Mouse (Mus musculus) R1 (cell line): ENCODE results near the gene Gm136.
"Not testable (repeated sequence)": the region's sequence is repeated elsewhere in the genome, so short reads cannot be mapped to it uniquely, and the experiment has no call there.

ENCODE experiments used
- DNase-seq: peaks from one replicate; pipeline ENCODE4 v3.0.0-alpha.2; 2018; ENCODE audit warnings: low read depth, low spot score

The Gm136 gene

GRCm38 (mm10) chr4:34756163-34756562 is at the start of gene Gm136:
Gene Gm136 (minus strand): TSS chr4:34756263.
- DNase-seq: no peak

- DNase-seq: no peak
These were observed 45.3 kb upstream of the Gm136 start for GRCm38 (mm10) chr4:34801166-34802034.

GRCm38 (mm10) chr4:34798005-34798404 is 41.9 kb upstream of the Gm136 start:
- DNase-seq: no peak

- DNase-seq: no peak
These were observed 41.4 kb upstream of the Gm136 start for GRCm38 (mm10) chr4:34797294-34797983.

- DNase-seq: no peak
These were observed 40.2 kb upstream of the Gm136 start for GRCm38 (mm10) chr4:34796294-34796693.

- no peak for DNase-seq
These were observed 30.4 kb upstream of the Gm136 start for GRCm38 (mm10) chr4:34786476-34786875.

- no peak for DNase-seq
These were observed 29.6 kb upstream of the Gm136 start for GRCm38 (mm10) chr4:34785646-34786045.

GRCm38 (mm10) chr4:34784865-34785264 is 28.8 kb upstream of the Gm136 start:
- DNase-seq: peak; percentile 94

GRCm38 (mm10) chr4:34782730-34783129 is 26.7 kb upstream of the Gm136 start:
- peak; percentile 70 for DNase-seq

- DNase-seq: peak; percentile 93
These were observed 21.8 kb upstream of the Gm136 start, which contains the start of gene Smim8 for GRCm38 (mm10) chr4:34777677-34778527. Gene Smim8 (minus strand): TSS chr4:34778423.

- peak; percentile 98 for DNase-seq
These were observed 15.7 kb upstream of the Gm136 start for GRCm38 (mm10) chr4:34771652-34772371.

GRCm38 (mm10) chr4:34749236-34749635 is 6.8 kb downstream of the Gm136 start:
- no peak for DNase-seq

GRCm38 (mm10) chr4:34734461-34734860 is 21.6 kb downstream of the Gm136 start:
- DNase-seq: peak; percentile 86

GRCm38 (mm10) chr4:34733415-34733814 is 22.6 kb downstream of the Gm136 start:
- DNase-seq: not testable (repeated sequence)

GRCm38 (mm10) chr4:34729851-34730341 is 26.2 kb downstream of the Gm136 start, which contains the start of gene Cfap206:
Gene Cfap206 (minus strand): TSS chr4:34730206.
- DNase-seq: peak; percentile 84

GRCm38 (mm10) chr4:34725710-34726109 is 30.4 kb downstream of the Gm136 start:
- DNase-seq: not testable (repeated sequence)

GRCm38 (mm10) chr4:34724306-34724705 is 31.8 kb downstream of the Gm136 start:
- no peak for DNase-seq

- DNase-seq: peak; percentile 28
These were observed 32.9 kb downstream of the Gm136 start for GRCm38 (mm10) chr4:34723186-34723585.

- peak; percentile 54 for DNase-seq
These were observed 35.8 kb downstream of the Gm136 start for GRCm38 (mm10) chr4:34720127-34720895.

- no peak for DNase-seq
These were observed 36.6 kb downstream of the Gm136 start for GRCm38 (mm10) chr4:34719421-34719820.
